In the genomic region with DNA sequence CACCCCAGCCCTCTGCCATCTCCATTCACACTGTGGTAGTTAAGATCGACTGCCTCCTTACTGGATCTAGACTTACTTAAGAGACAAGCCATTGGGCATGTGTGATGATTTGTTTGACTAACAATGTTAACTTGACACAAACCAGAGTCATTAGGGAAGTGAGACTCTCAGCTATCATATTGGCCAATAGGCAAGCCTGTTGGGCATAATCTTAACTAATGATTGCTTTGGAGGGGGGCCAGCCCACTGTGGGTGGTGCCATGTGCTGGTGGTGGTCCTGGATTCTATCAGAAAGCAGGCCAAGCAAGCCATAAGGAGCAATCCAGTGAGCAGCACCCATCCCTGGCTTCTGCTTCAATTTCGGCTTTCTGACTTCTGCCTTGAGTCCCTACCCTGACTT, we compare ENCODE assay signal across 34 mouse cellular contexts.
"Had no signal": no experiment of that assay in that cellular context is flagged by ENCODE, and none has a peak within 500 bp of the region (broad histone marks: within the 10 kb centered on the region; RNA-seq: fewer than 3 reads in every experiment).

No protein-coding gene starts in this region.

- H3K36me3 ChIP-seq: heart, embryonic 12.5 days; heart, embryonic 13.5 days; heart, embryonic 15.5 days; hindbrain, embryonic 10.5 days; hindbrain, embryonic 12.5 days; hindbrain, embryonic 13.5 days; hindbrain, embryonic 15.5 days; intestine, embryonic 15.5 days; kidney, embryonic 15.5 days had no signal

- H3K27me3 ChIP-seq: heart, embryonic 12.5 days; heart, embryonic 13.5 days; heart, embryonic 15.5 days; hindbrain, embryonic 12.5 days; hindbrain, embryonic 13.5 days; hindbrain, embryonic 15.5 days; intestine, embryonic 15.5 days; kidney, embryonic 15.5 days had no signal

- DNase-seq: heart, postnatal 10 days; heart, postnatal 14 days; heart, postnatal 36 days; heart, postnatal 4 days; kidney, adult 11 months; kidney, adult 18-20 months; kidney, adult 2 months; kidney, adult 8-10 months; kidney, adult 9 months; kidney, postnatal 10 days; kidney, postnatal 14 days; kidney, postnatal 25 days; kidney, postnatal 36 days; kidney, postnatal 4 days; layer of hippocampus, adult 9-11 months; layer of hippocampus, postnatal 36 days had no signal

- H3K27ac ChIP-seq: heart, embryonic 13.5 days; heart, embryonic 15.5 days; hindbrain, embryonic 10.5 days; hindbrain, embryonic 12.5 days; hindbrain, embryonic 13.5 days; hindbrain, embryonic 14.5 days; hindbrain, embryonic 15.5 days; hindbrain, postnatal 0 days; intestine, embryonic 15.5 days; kidney, embryonic 15.5 days; kidney, postnatal 0 days; layer of hippocampus, adult 2 months; left cerebral cortex, adult 2 months had no signal

- ATAC-seq: hindbrain, embryonic 16.5 days; hindbrain, postnatal 0 days; inflammation-experienced regulatory T-cells, adult 6 months; intestine, embryonic 15.5 days; intestine, embryonic 16.5 days; intestine, postnatal 0 days had no signal

- H3K4me3 ChIP-seq: heart, embryonic 12.5 days; heart, embryonic 13.5 days; heart, embryonic 15.5 days; hindbrain, embryonic 10.5 days; hindbrain, embryonic 12.5 days; hindbrain, embryonic 13.5 days; hindbrain, embryonic 15.5 days; intestine, embryonic 15.5 days; kidney, embryonic 15.5 days; layer of hippocampus, adult 2 months; left cerebral cortex, adult 2 months had no signal

- H3K4me1 ChIP-seq: heart, embryonic 12.5 days; heart, embryonic 13.5 days; heart, embryonic 15.5 days; intestine, embryonic 15.5 days had no signal

- H3K9me3 ChIP-seq: heart, embryonic 13.5 days; heart, embryonic 15.5 days; hindbrain, embryonic 12.5 days; hindbrain, embryonic 13.5 days; hindbrain, embryonic 15.5 days; intestine, embryonic 15.5 days had no signal
